Mouse (Mus musculus) liver, embryonic 14.5 days (tissue): ENCODE data around the gene Slc24a4. TPM values are rescaled to one million over a fixed set of nuclear protein-coding genes. Genes with fewer than 3 reads are reported as not detected.

Experiments
- ATAC-seq: fragments of 200-750 bp; cut with Nextera tagmentation; 2 replicates; pipeline ENCODE4 v1.8.0; 2017; ENCODE audit warnings: moderate number of reproducible peaks, mild to moderate bottlenecking, moderate library complexity; ENCODE audit not compliant: insufficient read depth
- DNase-seq, 3 experiments: peaks; one replicate each; pipeline ENCODE4 v3.0.0-alpha.2; 2012 to 2013; ENCODE audit warnings: low read depth in 3 of 3, low spot score in 3 of 3
- H3K27ac ChIP-seq: fragments of 300-500 bp; sonication (generic); 2 replicates; pipeline ENCODE4 v1.5.1; 2014; ENCODE audit warnings: moderate library complexity, mild to moderate bottlenecking, control low read depth, inconsistent platforms
- H3K27me3 ChIP-seq: fragments of 300-500 bp; sonication (generic); 2 replicates; pipeline ENCODE4 v1.6.1; 2014; ENCODE audit warnings: mild to moderate bottlenecking, low read length, moderate library complexity; ENCODE audit not compliant: control insufficient read depth, insufficient read depth
- H3K36me3 ChIP-seq: fragments of 300-500 bp; sonication (generic); replicated peaks from 2 replicates; pipeline ENCODE4 v1.6.1; 2014; ENCODE audit warnings: low read depth; ENCODE audit not compliant: control insufficient read depth, insufficient read depth
- H3K4me1 ChIP-seq, 2 experiments: fragments of 200-500 bp in 1 of 2; fragments of 300-500 bp in 1 of 2; sonication (generic) in 1 of 2; replicated peaks; 2 replicates each; pipeline ENCODE4 v1.6.1; 2012 to 2014; ENCODE audit warnings: antibody characterized with exemption in 1 of 2, inconsistent platforms in 1 of 2, low read length in 1 of 2; ENCODE audit not compliant: control insufficient read depth in 2 of 2, insufficient read depth in 2 of 2
- H3K4me2 ChIP-seq: fragments of 300-500 bp; sonication (generic); 2 replicates; pipeline ENCODE4 v1.6.1; 2014; ENCODE audit warnings: low read depth, mild to moderate bottlenecking, control low read depth, moderate library complexity
- H3K4me3 ChIP-seq, 2 experiments: fragments of 200-500 bp in 1 of 2; fragments of 300-500 bp in 1 of 2; sonication (generic) in 1 of 2; 2 replicates each; pipeline ENCODE4 v1.5.1; 2012 to 2014; ENCODE audit warnings: low read depth in 2 of 2, low read length in 2 of 2, mild to moderate bottlenecking in 2 of 2, control low read depth in 1 of 2, inconsistent platforms in 1 of 2, moderate library complexity in 1 of 2; ENCODE audit not compliant: insufficient read depth in 1 of 2
- H3K9ac ChIP-seq: fragments of 300-500 bp; sonication (generic); replicated peaks from 2 replicates; pipeline ENCODE4 v1.6.1; 2014; ENCODE audit warnings: mild to moderate bottlenecking, control low read depth, moderate library complexity
- H3K9me3 ChIP-seq: fragments of 300-500 bp; sonication (generic); 2 replicates; pipeline ENCODE4 v1.6.1; 2016; ENCODE audit warnings: low read length, mixed read lengths; ENCODE audit not compliant: control insufficient read depth
- CTCF ChIP-seq: IDR thresholded peaks from 2 replicates; pipeline ENCODE4 v1.5.1; 2016; ENCODE audit warnings: antibody characterized with exemption, low read depth, control low read depth
- EP300 ChIP-seq: IDR thresholded peaks from 2 replicates; pipeline ENCODE4 v1.6.1; 2016; ENCODE audit warnings: antibody characterized with exemption, low read depth
- WGBS: fragments of 180-500 bp; shearing (Covaris S2); extraction: QIAGEN DNeasy Blood & Tissue Kit; methylation state at CpG from one replicate; pipeline ENCODE4 v1.1.7; 2014; ENCODE audit not compliant: insufficient replicate concordance; 5-methylcytosine and 5-hydroxymethylcytosine counted together
- polyA plus RNA-seq, 2 experiments: library from polyadenylated mRNA; depleted of rRNA in 1 of 2; stranded (reverse) in 1 of 2; unstranded in 1 of 2; fragments of >200 nt; fragmentation: Nextera tagmentation in 1 of 2; extraction: Ambion mirVana in 1 of 2; gene quantifications; 2 replicates each; pipeline versions ENCODE4 v1.2.1 to v1.2.3; 2012 to 2014

Slc24a4 gene
- polyA plus RNA-seq, 2 experiments, result 0.08 to 0.10 TPM

GRCm38 (mm10) chr12:102116580-102116979, 12.0 kb upstream of the Slc24a4 start:
- no peaks in the 10 kb centered on the region for H3K9me3 ChIP-seq
- no peak overlapping the region for H3K4me3 ChIP-seq
- H3K9ac ChIP-seq, result no peak overlapping the region
- no peak overlapping the region for H3K4me2 ChIP-seq
- no peaks in the 10 kb centered on the region for H3K4me1 ChIP-seq
- ATAC-seq (no peak), DNase-seq (no peak)
- TF ChIP-seq CTCF (no peak), EP300 (no peak)
- WGBS, result 49% methylated on average over 3 of the region's 3 CpGs
- no peaks in the 10 kb centered on the region for H3K27me3 ChIP-seq
- no peak overlapping the region for H3K27ac ChIP-seq
- H3K36me3 ChIP-seq, result no peaks in the 10 kb centered on the region

- TF ChIP-seq EP300 (no peak), CTCF (no peak)
- H3K27me3 ChIP-seq, result no peaks in the 10 kb centered on the region
- no peak overlapping the region for H3K27ac ChIP-seq
- no peaks in the 10 kb centered on the region for H3K36me3 ChIP-seq
- H3K4me2 ChIP-seq, result no peak overlapping the region
- no peaks in the 10 kb centered on the region for H3K4me1 ChIP-seq
- no peaks in the 10 kb centered on the region for H3K9me3 ChIP-seq
- no peak overlapping the region for H3K4me3 ChIP-seq
- H3K9ac ChIP-seq, result no peak overlapping the region
- DNase-seq (no peak), ATAC-seq (no peak)
- WGBS, result 14% methylated on average over 7 of the region's 7 CpGs
Measured at GRCm38 (mm10) chr12:102118014-102118413, 10.5 kb upstream of the Slc24a4 start.

- Histone ChIP-seq H3K9ac (no peak overlapping the region), H3K27ac (no peak overlapping the region), H3K9me3 (no peaks in the 10 kb centered on the region), H3K4me3 (no peak overlapping the region), H3K36me3 (no peaks in the 10 kb centered on the region), H3K27me3 (peaks cover 37% of the 10 kb centered on the region), H3K4me1 (no peaks in the 10 kb centered on the region), H3K4me2 (no peak overlapping the region)
- TF ChIP-seq CTCF (no peak), EP300 (no peak)
- WGBS, result 12% methylated on average over 7 of the region's 7 CpGs
- no peak for ATAC-seq
- DNase-seq, result no peak
Measured at GRCm38 (mm10) chr12:102127601-102128000, 932 bp upstream of the Slc24a4 start.

- under 1% methylated on average over 72 of the region's 73 CpGs for WGBS
- Histone ChIP-seq H3K9ac (no peak overlapping the region), H3K4me3 (peak overlapping the region; percentile 6 to 34; a peak in 2 of 4 replicates), H3K4me1 (no peaks in the 10 kb centered on the region), H3K27me3 (peaks cover 37% of the 10 kb centered on the region), H3K36me3 (no peaks in the 10 kb centered on the region), H3K9me3 (no peaks in the 10 kb centered on the region), H3K27ac (no peak overlapping the region), H3K4me2 (peak overlapping the region; percentile 56)
- DNase-seq (no peak), ATAC-seq (no peak)
- TF ChIP-seq EP300 (no peak), CTCF (peak; percentile 27; the same call in 1 of the 2 replicates)
Measured at GRCm38 (mm10) chr12:102128791-102129507, 416 bp downstream of the Slc24a4 start.

GRCm38 (mm10) chr12:102129508-102130030, 1.0 kb downstream of the Slc24a4 start:
- no peak overlapping the region for H3K9ac ChIP-seq
- H3K36me3 ChIP-seq, result no peaks in the 10 kb centered on the region
- H3K4me1 ChIP-seq, result no peaks in the 10 kb centered on the region
- peaks cover 37% of the 10 kb centered on the region for H3K27me3 ChIP-seq
- H3K9me3 ChIP-seq, result no peaks in the 10 kb centered on the region
- no peak overlapping the region for H3K27ac ChIP-seq
- TF ChIP-seq EP300, result no peak
- TF ChIP-seq CTCF, result no peak
- peak overlapping the region; percentile 56; the same call in 1 of the 2 replicates for H3K4me2 ChIP-seq
- DNase-seq (no peak), ATAC-seq (no peak)
- no peak overlapping the region for H3K4me3 ChIP-seq
- WGBS, result 3% methylated on average over 14 of the region's 14 CpGs
